Mouse (Mus musculus): ENCODE results near the gene Ifitm10. TPM values are rescaled to one million over a fixed set of nuclear protein-coding genes. Genes with fewer than 3 reads are reported as not detected.

Ifitm10 gene
- polyA plus RNA-seq (2012; rRNA removed): 10.8 and 14.8 TPM in 2 replicates

DNA sequence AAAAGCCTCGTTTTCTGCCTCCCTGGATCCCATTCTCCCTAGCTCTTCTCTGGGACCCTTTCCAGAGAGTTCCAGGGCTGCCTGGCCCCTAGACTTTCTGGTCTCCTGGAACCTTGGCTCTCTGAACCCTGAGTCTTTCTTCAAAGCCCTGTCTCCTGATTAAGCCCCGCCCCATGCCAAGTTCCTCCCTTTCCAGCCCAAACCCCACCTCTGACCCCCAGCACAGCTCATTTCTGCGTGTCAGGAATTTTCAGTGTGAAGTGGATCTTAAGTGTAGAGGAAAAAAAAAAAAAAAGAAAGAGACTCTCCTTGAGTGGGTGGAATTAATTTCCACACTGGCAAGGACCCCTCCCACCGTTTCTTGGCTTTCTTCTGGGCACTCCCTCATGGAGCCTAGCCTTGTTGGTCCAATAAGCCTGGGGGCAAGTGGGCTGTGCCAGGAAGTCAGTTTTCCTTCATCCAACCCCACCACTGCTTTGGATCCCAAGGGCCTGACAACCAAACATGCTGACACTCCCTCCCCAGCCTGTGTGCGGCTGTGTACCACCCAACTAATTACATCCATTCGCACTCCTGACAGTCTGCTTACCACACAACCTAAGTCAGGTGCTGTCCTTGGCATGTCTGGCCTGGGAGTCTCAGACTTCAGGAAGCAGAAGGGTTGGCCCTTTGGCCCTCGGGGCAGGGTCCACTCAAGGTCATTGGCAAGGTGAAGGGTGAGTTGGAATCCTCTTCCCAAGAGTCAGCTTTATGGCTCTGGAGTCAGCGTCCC lies at the start of gene Ifitm10:
Gene Ifitm10, minus strand, starts transcription at position 113 of the 772 bp plus-strand sequence.
- 88% methylated on average over 8 of the region's 8 CpGs for WGBS
- H3K27ac ChIP-seq (ENCODE audit: control insufficient read depth, insufficient read depth, low read length): no peak within 1 kb of the TSS
- no peak for TF ChIP-seq POLR2A (IDR thresholded peaks at IDR 0.05; ENCODE audit: control insufficient read depth, extremely low read depth, insufficient read depth, low read length, poor library complexity)
- TF ChIP-seq CTCF (IDR thresholded peaks at IDR 0.05; ENCODE audit: borderline replicate concordance, control insufficient read depth, extremely low read depth, insufficient read depth, low read length, poor library complexity): no peak
- no peak within 1 kb of the TSS for H3K4me3 ChIP-seq (ENCODE audit: control insufficient read depth, insufficient read depth, low read length)
- peaks cover 26% of the 10 kb centered on the region for H3K36me3 ChIP-seq (ENCODE audit: control insufficient read depth, insufficient read depth, low read length)
- peaks cover 30% of the 10 kb centered on the region for H3K4me1 ChIP-seq (replicated peaks; ENCODE audit: control insufficient read depth, insufficient read depth, low read length)
- DNase-seq: no peak
- no peaks in the 10 kb centered on the region for H3K27me3 ChIP-seq (ENCODE audit: control insufficient read depth, insufficient read depth, low read length)

DNA sequence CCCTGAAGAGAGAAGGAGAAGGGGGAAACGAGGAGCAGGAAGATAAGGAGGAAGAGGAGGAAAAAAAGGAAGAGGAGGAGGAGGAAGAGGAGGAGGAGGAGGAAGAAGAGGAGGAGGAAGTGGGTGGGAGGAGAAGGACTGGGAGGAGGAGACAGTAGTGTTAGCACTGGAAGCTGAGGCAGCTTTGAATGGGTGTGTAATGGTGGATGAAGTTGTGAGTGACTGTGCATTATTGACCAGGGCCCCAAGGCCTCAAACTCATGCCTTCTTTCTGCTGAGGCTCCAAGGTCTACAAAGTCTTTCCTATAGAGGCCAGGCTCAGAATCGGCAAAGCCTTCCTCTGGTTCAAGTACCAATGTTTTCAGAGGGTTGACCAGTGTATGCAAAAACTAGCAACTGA lies 48.3 kb upstream of the Ifitm10 start:
- no peaks in the 10 kb centered on the region for H3K27me3 ChIP-seq (ENCODE audit: control insufficient read depth, insufficient read depth, low read length)
- no peaks in the 10 kb centered on the region for H3K36me3 ChIP-seq (ENCODE audit: control insufficient read depth, insufficient read depth, low read length)
- no peak for TF ChIP-seq POLR2A (IDR thresholded peaks at IDR 0.05; ENCODE audit: control insufficient read depth, extremely low read depth, insufficient read depth, low read length, poor library complexity)
- no peak for TF ChIP-seq CTCF (IDR thresholded peaks at IDR 0.05; ENCODE audit: borderline replicate concordance, control insufficient read depth, extremely low read depth, insufficient read depth, low read length, poor library complexity)
- WGBS: 75% methylated on average over 2 of the region's 2 CpGs
- no peak for DNase-seq
- H3K4me3 ChIP-seq (ENCODE audit: control insufficient read depth, insufficient read depth, low read length): no peak overlapping the region
- H3K4me1 ChIP-seq (replicated peaks; ENCODE audit: control insufficient read depth, insufficient read depth, low read length): peaks cover 20% of the 10 kb centered on the region
- peak overlapping the region; percentile 51; the same call in 1 of the 2 replicates for H3K27ac ChIP-seq (ENCODE audit: control insufficient read depth, insufficient read depth, low read length)

DNA sequence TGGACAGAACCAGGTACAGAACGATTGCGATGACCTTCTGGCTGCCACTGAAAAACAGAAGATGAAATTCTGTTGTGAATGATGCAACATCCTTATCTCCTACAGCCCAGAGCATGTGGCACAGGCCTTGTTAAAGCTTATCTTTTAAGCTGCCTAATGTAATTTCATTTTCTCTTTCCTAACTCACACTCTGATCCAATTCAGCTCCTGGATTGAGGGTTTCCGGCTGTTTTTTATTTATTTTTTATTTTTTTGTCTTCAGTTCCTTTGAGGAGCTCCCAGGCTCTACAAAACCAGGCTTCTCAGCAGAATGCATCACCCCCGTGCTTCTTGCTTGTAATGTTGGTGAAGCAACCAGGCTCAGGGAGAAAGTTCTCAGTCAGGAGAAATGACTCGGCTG lies 46.3 kb upstream of the Ifitm10 start:
- H3K36me3 ChIP-seq (ENCODE audit: control insufficient read depth, insufficient read depth, low read length): no peaks in the 10 kb centered on the region
- 90% methylated on average over 5 of the region's 5 CpGs for WGBS
- no peak overlapping the region for H3K4me3 ChIP-seq (ENCODE audit: control insufficient read depth, insufficient read depth, low read length)
- no peak for DNase-seq
- no peak for TF ChIP-seq CTCF (IDR thresholded peaks at IDR 0.05; ENCODE audit: borderline replicate concordance, control insufficient read depth, extremely low read depth, insufficient read depth, low read length, poor library complexity)
- TF ChIP-seq POLR2A (IDR thresholded peaks at IDR 0.05; ENCODE audit: control insufficient read depth, extremely low read depth, insufficient read depth, low read length, poor library complexity): no peak
- no peak overlapping the region for H3K27ac ChIP-seq (ENCODE audit: control insufficient read depth, insufficient read depth, low read length)
- no peaks in the 10 kb centered on the region for H3K27me3 ChIP-seq (ENCODE audit: control insufficient read depth, insufficient read depth, low read length)
- H3K4me1 ChIP-seq (replicated peaks; ENCODE audit: control insufficient read depth, insufficient read depth, low read length): peaks cover 20% of the 10 kb centered on the region

DNA sequence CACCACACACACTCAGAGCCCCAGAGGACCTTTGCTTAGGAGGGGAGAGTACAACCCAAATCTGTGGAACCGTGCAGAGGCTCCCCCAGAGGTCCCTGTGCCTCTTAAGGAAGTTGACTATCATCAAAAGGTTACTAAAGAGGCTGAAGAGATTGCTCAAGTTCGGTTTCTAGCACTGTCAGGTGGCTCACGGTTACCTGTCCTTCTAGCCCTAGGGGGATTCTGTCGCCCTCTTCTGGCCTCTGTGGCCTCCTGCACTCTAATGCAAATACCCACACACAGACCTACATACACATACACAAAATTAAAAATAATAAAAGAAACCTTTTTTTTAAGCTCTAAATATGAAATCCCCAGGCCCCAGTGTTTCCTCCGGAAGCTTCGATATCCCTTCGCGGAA lies 45.1 kb upstream of the Ifitm10 start:
- TF ChIP-seq POLR2A (IDR thresholded peaks at IDR 0.05; ENCODE audit: control insufficient read depth, extremely low read depth, insufficient read depth, low read length, poor library complexity) (no peak), CTCF (IDR thresholded peaks at IDR 0.05; ENCODE audit: borderline replicate concordance, control insufficient read depth, extremely low read depth, insufficient read depth, low read length, poor library complexity) (no peak)

DNA sequence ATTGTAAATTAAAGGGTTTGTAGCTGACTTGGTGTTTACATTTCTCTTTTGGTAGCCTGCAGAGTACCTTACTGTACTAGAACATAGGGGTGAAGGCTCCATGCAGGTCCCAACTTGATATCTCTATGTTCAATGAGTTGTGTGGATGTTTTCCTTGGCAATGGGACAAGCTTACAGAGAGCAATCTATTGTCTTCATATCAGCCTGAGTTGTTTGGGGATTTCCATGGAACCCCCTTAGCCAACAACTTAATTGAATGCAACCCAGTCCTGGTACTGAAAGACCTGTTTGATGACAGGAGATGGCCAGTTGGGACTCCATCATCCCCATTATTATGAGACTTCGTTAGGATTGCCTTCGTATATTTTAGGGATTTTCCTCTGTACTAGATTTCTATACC lies 44.5 kb upstream of the Ifitm10 start:
- Histone ChIP-seq H3K4me3 (ENCODE audit: control insufficient read depth, insufficient read depth, low read length) (no peak overlapping the region), H3K4me1 (replicated peaks; ENCODE audit: control insufficient read depth, insufficient read depth, low read length) (peaks cover 17% of the 10 kb centered on the region), H3K27ac (ENCODE audit: control insufficient read depth, insufficient read depth, low read length) (no peak overlapping the region), H3K27me3 (ENCODE audit: control insufficient read depth, insufficient read depth, low read length) (no peaks in the 10 kb centered on the region), H3K36me3 (ENCODE audit: control insufficient read depth, insufficient read depth, low read length) (no peaks in the 10 kb centered on the region)
- 93% methylated on average over 2 of the region's 2 CpGs for WGBS
- no peak for DNase-seq
- TF ChIP-seq POLR2A (IDR thresholded peaks at IDR 0.05; ENCODE audit: control insufficient read depth, extremely low read depth, insufficient read depth, low read length, poor library complexity) (no peak), CTCF (IDR thresholded peaks at IDR 0.05; ENCODE audit: borderline replicate concordance, control insufficient read depth, extremely low read depth, insufficient read depth, low read length, poor library complexity) (no peak)

More for the DNA sequence above, 45.1 kb upstream of the Ifitm10 start:
- Histone ChIP-seq H3K36me3 (ENCODE audit: control insufficient read depth, insufficient read depth, low read length) (no peaks in the 10 kb centered on the region), H3K27me3 (ENCODE audit: control insufficient read depth, insufficient read depth, low read length) (no peaks in the 10 kb centered on the region), H3K27ac (ENCODE audit: control insufficient read depth, insufficient read depth, low read length) (no peak overlapping the region), H3K4me3 (ENCODE audit: control insufficient read depth, insufficient read depth, low read length) (no peak overlapping the region), H3K4me1 (replicated peaks; ENCODE audit: control insufficient read depth, insufficient read depth, low read length) (peaks cover 20% of the 10 kb centered on the region)
- WGBS: 92% methylated on average over 8 of the region's 8 CpGs
- DNase-seq: no peak

DNA sequence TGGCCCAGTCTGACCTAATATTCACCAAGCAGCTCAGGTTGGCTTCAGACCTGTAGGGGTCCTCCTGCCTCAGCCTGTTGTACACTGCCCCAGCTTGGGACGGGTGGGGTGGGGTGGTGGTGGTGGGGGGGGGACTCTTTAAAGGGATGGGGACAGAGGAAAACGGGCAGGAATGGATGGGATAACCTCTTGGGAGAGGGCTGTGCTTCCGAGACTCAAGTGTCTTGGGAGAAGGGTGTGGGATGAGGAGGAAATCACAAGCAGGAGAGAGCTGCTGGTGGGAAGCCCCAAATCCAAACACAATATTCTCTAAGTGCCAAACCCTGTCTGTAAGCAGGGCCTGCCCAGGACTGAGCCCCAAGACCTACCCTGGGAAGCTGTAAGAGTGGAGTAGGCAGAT lies 42.7 kb upstream of the Ifitm10 start:
- Histone ChIP-seq H3K4me3 (ENCODE audit: control insufficient read depth, insufficient read depth, low read length) (no peak overlapping the region), H3K4me1 (replicated peaks; ENCODE audit: control insufficient read depth, insufficient read depth, low read length) (peaks cover 4% of the 10 kb centered on the region), H3K27me3 (ENCODE audit: control insufficient read depth, insufficient read depth, low read length) (no peaks in the 10 kb centered on the region), H3K27ac (ENCODE audit: control insufficient read depth, insufficient read depth, low read length) (no peak overlapping the region), H3K36me3 (ENCODE audit: control insufficient read depth, insufficient read depth, low read length) (no peaks in the 10 kb centered on the region)
- no peak for DNase-seq
- 97% methylated on average over 3 of the region's 3 CpGs for WGBS
- TF ChIP-seq CTCF (IDR thresholded peaks at IDR 0.05; ENCODE audit: borderline replicate concordance, control insufficient read depth, extremely low read depth, insufficient read depth, low read length, poor library complexity) (no peak), POLR2A (IDR thresholded peaks at IDR 0.05; ENCODE audit: control insufficient read depth, extremely low read depth, insufficient read depth, low read length, poor library complexity) (no peak)
